Comparison of ENCODE assay signal across 9 mouse cellular contexts in the genomic region with DNA sequence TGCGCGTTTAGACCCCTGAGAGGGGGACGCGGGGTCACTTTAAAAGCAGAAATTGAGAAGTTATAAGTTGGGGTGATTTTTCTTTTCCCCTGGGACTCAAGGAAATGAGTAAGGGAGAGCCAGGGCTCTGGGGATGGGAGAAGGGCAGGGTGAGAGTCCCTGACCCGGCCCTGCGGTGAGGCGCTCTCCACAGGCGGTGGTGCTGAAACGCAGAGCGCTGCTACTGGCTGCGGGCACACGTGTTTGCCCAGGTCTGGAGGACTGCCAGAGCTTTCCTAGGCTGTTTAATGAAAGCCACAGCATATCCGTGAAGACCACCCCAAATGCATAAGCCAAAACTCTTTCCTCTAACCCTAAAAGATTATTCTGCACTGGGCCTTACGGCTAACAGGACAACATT. TPM values are rescaled to one million over a fixed set of nuclear protein-coding genes. Genes with fewer than 3 reads are reported as not detected.
DNase-seq lines count a peak whose midpoint lies in the region; ATAC-seq and TF ChIP-seq lines count a peak whose summit lies in the region.
"Had no signal": no experiment of that assay in that cellular context is flagged by ENCODE, and none has a peak within 500 bp of the region (broad histone marks: within the 10 kb centered on the region; RNA-seq: fewer than 3 reads in every experiment).

No protein-coding gene starts in this region.

- ATAC-seq in intestine, embryonic 15.5 days, result no peak
- ATAC-seq in limb, embryonic 14.5 days (ENCODE audit: low FRiP score, low read depth), result no peak

- H3K4me3 ChIP-seq in intestine, embryonic 15.5 days (replicated peaks), result peak overlapping the region; percentile 41
- H3K4me3 ChIP-seq in limb, embryonic 14.5 days (replicated peaks; ENCODE audit: low read length), result peak overlapping the region; percentile 35

- peaks cover 16% of the 10 kb centered on the region for H3K4me1 ChIP-seq in intestine, embryonic 15.5 days (replicated peaks)
- peaks cover 9% of the 10 kb centered on the region for H3K4me1 ChIP-seq in limb, embryonic 14.5 days (ENCODE audit: control insufficient read depth, insufficient read depth, low read length)

- no peak overlapping the region for H3K27ac ChIP-seq in intestine, embryonic 15.5 days
- no peak overlapping the region for H3K27ac ChIP-seq in limb, embryonic 14.5 days (replicated peaks; ENCODE audit: low read depth, low read length)
- H3K27ac ChIP-seq: liver, embryonic 14.5 days had no signal

- peaks cover 37% of the 10 kb centered on the region for H3K27me3 ChIP-seq in intestine, embryonic 15.5 days (replicated peaks)
- peaks cover 41% of the 10 kb centered on the region for H3K27me3 ChIP-seq in limb, embryonic 14.5 days (ENCODE audit: control insufficient read depth, insufficient read depth, low read length)

- H3K9ac ChIP-seq in intestine, embryonic 15.5 days, result no peak overlapping the region
- no peak overlapping the region for H3K9ac ChIP-seq in limb, embryonic 14.5 days (ENCODE audit: low read depth, low read length, severe bottlenecking)
- H3K9ac ChIP-seq: liver, embryonic 14.5 days had no signal

- H3K36me3 ChIP-seq in intestine, embryonic 15.5 days, result no peaks in the 10 kb centered on the region
- no peaks in the 10 kb centered on the region for H3K36me3 ChIP-seq in limb, embryonic 14.5 days (ENCODE audit: control insufficient read depth, insufficient read depth, low read length)

- no peak for TF ChIP-seq POLR2A in limb, embryonic 14.5 days (IDR thresholded peaks at IDR 0.05; ENCODE audit: borderline replicate concordance, extremely low read depth, insufficient read depth, insufficient read length)

- peak; percentile 24 for DNase-seq in layer of hippocampus, adult 11-12 months (ENCODE audit: low spot score)
- no peak for DNase-seq in layer of hippocampus, adult 9-11 months
- peak; percentile 85 for DNase-seq in embryo, embryonic 10 days (ENCODE audit: low spot score)
- DNase-seq in heart, adult 11 months, result peak; percentile 92
- peak; percentile 71 for DNase-seq in limb, embryonic 14.5 days (ENCODE audit: low spot score)
- DNase-seq in neural tube, embryonic 10.5 days (ENCODE audit: extremely low spot score, low spot score), result peak; percentile 83
- peak; percentile 43 for DNase-seq in thymus, postnatal 14 days

- WGBS in intestine, embryonic 15.5 days, result 4% methylated on average over 14 of the region's 14 CpGs
- 2% methylated on average over 14 of the region's 14 CpGs for WGBS in limb, embryonic 14.5 days

- peak overlapping the region; percentile 76 for H3K4me2 ChIP-seq in intestine, embryonic 15.5 days (replicated peaks)
- peak overlapping the region; percentile 57 for H3K4me2 ChIP-seq in limb, embryonic 14.5 days (replicated peaks; ENCODE audit: low read depth, low read length, severe bottlenecking)

- H3K9me3 ChIP-seq in intestine, embryonic 15.5 days, result no peaks in the 10 kb centered on the region
- H3K9me3 ChIP-seq in limb, embryonic 14.5 days (ENCODE audit: control insufficient read depth, low read length), result no peaks in the 10 kb centered on the region

RNA-seq across cellular contexts. Expression of gene Nmnat2, which starts 1.4 kb away (rescaled TPM):
- 1.8 and 2.2 TPM in 2 replicates for polyA plus RNA-seq in intestine, embryonic 15.5 days (2015; fragmentation: Nextera tagmentation; extraction: Ambion mirVana)
- 2.0 and 2.3 TPM in 2 replicates for polyA plus RNA-seq in limb, embryonic 14.5 days (2012; rRNA removed)
- 1.4 and 1.6 TPM in 2 replicates for polyA plus RNA-seq in limb, embryonic 14.5 days (2014; fragmentation: Nextera tagmentation; extraction: Ambion mirVana)

RNA-seq across cellular contexts. Expression of gene Smg7, which starts 53.8 kb away (rescaled TPM):
- polyA plus RNA-seq in intestine, embryonic 15.5 days (2015; fragmentation: Nextera tagmentation; extraction: Ambion mirVana), result 22.5 and 23.9 TPM in 2 replicates
- polyA plus RNA-seq in limb, embryonic 14.5 days (2012; rRNA removed), result 37.3 and 42.9 TPM in 2 replicates
- 30.0 and 33.2 TPM in 2 replicates for polyA plus RNA-seq in limb, embryonic 14.5 days (2014; fragmentation: Nextera tagmentation; extraction: Ambion mirVana)
